Mouse (Mus musculus) embryonic stem cell, embryonic (primary cell): Measurements from ENCODE around the gene Cstb.

ENCODE experiments used
- CTCF ChIA-PET, 4 experiments: fragments of 300-600 bp in 2 of 4; fragments of 350-600 bp in 2 of 4; sonication (Branson Sonifier 250); formaldehyde crosslinking; loops; one replicate each; lab custom pipeline; 2022; ENCODE audit warnings: inconsistent platforms in 2 of 4; lab: Charles Lee
- POLR2A ChIA-PET, 4 experiments: fragments of 300-600 bp in 2 of 4; fragments of 350-600 bp in 2 of 4; sonication (Branson Sonifier 250); formaldehyde crosslinking; loops; one replicate each; lab custom pipeline; 2022; ENCODE audit warnings: antibody characterized with exemption in 4 of 4, inconsistent platforms in 1 of 4; lab: Charles Lee

The Cstb gene

GRCm38 (mm10) chr10:78438094-78438493 lies 12.6 kb downstream of the Cstb start:
- ChIA-PET CTCF (interaction anchor here (0.6 to 4.5 kb wide), 26 partner anchors 8 to 1622 kb away, joined by 3 to 32 read pairs (median 5); partner anchors contain the start of genes Cstb (in 2 of the 4), D10Jhu81e (in 1 of the 4), Pdxk (in 1 of the 4) and Rrp1 (in 1 of the 4)), POLR2A (interaction anchor here in 3 of 4 experiments (1.2 to 8.6 kb wide), 9 partner anchors 8 to 136 kb away, joined by 3 to 108 read pairs (median 5); partner anchors contain the start of genes Cstb (in 2 of the 3), Ilvbl (in 1 of the 3) and Pdxk (in 1 of the 3))

GRCm38 (mm10) chr10:78439550-78439949 lies 14.1 kb downstream of the Cstb start:
- CTCF ChIA-PET, result interaction anchor here (0.6 to 4.5 kb wide), 17 partner anchors 9 to 255 kb away, joined by 3 to 32 read pairs (median 6); partner anchors contain the start of genes Cstb (in 2 of the 4), Pdxk (in 2 of the 4), Pwp2 (in 1 of the 4) and Rrp1 (in 1 of the 4)

DNA sequence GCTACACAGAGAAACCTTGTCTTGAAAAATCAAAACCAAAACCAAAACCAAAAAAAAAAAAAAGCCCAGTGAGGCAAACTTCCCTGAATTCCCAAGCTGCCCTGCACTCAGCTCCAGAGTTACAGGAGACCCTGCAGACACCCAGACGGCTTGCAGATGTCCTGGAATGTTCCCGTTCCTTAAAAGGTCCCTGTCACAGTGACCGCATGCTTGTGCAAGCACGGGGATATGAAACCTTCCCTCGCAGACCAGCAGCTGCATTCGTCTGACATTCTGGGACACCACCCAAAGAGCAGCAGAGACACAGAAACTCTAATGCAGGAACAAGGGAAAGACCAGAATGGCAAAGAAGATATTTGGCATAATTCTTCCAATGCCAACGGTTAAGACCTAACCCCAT lies 14.5 kb downstream of the Cstb start:
- CTCF ChIA-PET, result interaction anchor here in 3 of 4 experiments (0.6 to 4.5 kb wide), 17 partner anchors 10 to 255 kb away, joined by 3 to 33 read pairs (median 8); partner anchors contain the start of genes Cstb (in 2 of the 3), Pdxk (in 2 of the 3), Pwp2 (in 2 of the 3) and Rrp1 (in 2 of the 3)
- POLR2A ChIA-PET, result interaction anchor here in 2 of 4 experiments (1.3 to 8.6 kb wide), 3 partner anchors 10 to 18 kb away, joined by 4 to 108 read pairs (median 6); partner anchors contain the start of gene Cstb (in 1 of the 2)

More at GRCm38 (mm10) chr10:78439550-78439949, 14.1 kb downstream of the Cstb start:
- POLR2A ChIA-PET, result interaction anchor here in 3 of 4 experiments (1.3 to 8.6 kb wide), 3 partner anchors 10 to 13 kb away, joined by 15 to 108 read pairs (median 18); partner anchors contain the start of gene Cstb (in 2 of the 3)

DNA sequence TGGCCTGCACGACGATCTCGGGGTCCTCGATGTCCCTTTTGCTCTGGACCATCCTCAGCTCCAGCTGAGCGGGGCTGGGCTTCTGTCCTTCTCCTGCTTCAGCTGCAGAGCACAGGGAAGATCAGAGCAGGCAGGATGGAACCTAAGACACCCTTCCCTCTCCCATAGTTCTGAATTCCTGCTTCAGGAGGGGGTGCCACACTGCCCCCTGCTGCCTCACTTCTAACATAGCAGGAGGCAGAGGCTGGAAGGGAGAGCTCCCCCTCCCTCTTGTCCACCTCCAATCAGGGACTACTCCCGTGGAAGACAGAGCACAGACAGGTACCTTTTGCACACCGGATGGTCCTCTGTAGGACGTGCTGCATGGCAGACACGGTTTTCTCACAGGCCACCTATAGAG lies 15.3 kb downstream of the Cstb start:
- ChIA-PET CTCF (interaction anchor here (0.5 to 4.5 kb wide), 53 partner anchors 8 to 469 kb away, joined by 3 to 33 read pairs (median 5); partner anchors contain the start of genes Cstb (in 2 of the 4), Rrp1 (in 2 of the 4), Trappc10 (in 2 of the 4) and Icosl (in 1 of the 4)), POLR2A (interaction anchor here in 3 of 4 experiments (0.6 to 8.6 kb wide), 26 partner anchors 9 to 372 kb away, joined by 3 to 108 read pairs (median 4); partner anchors contain the start of genes Cstb (in 3 of the 3), Pdxk (in 3 of the 3), Rrp1 (in 2 of the 3) and Icosl (in 1 of the 3))

DNA sequence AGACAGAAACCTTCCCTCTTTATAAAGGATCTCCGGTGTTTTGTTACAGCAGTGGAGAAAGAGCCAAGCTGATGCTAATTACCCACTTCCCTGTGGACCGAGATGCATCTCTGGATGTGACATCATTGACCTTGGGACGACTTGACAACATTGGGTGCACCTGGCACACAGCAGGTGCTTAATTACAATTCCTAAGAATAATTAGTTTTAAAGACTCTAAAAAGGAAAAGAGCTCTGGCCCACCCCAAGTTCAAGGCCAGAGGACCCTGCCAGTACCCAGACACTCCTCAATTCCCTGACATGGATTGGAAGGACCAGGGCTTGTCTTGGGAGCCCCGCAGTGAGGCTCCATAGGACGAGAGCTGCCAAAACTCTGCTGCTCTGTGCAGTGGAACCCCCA lies 16.1 kb downstream of the Cstb start:
- POLR2A ChIA-PET, result interaction anchor here (0.5 to 8.6 kb wide), 32 partner anchors 9 to 404 kb away, joined by 3 to 108 read pairs (median 4); partner anchors contain the start of genes Cstb (in 3 of the 4), Pdxk (in 3 of the 4), Rrp1 (in 2 of the 4) and Icosl (in 1 of the 4)

GRCm38 (mm10) chr10:78442292-78442691 lies 16.8 kb downstream of the Cstb start:
- POLR2A ChIA-PET, result interaction anchor here in 3 of 4 experiments (0.8 to 8.6 kb wide), 23 partner anchors 9 to 305 kb away, joined by 3 to 108 read pairs (median 4); partner anchors contain the start of genes Cstb (in 3 of the 3), Pdxk (in 3 of the 3) and Rrp1 (in 1 of the 3)
- CTCF ChIA-PET, result interaction anchor here in 3 of 4 experiments (0.7 to 4.5 kb wide), 15 partner anchors 8 to 131 kb away, joined by 3 to 32 read pairs (median 5); partner anchors contain the start of genes Pdxk (in 1 of the 3) and Rrp1 (in 1 of the 3)

More for the DNA sequence above, 16.1 kb downstream of the Cstb start:
- CTCF ChIA-PET, result interaction anchor here (0.6 to 4.5 kb wide), 41 partner anchors 8 to 333 kb away, joined by 3 to 33 read pairs (median 5); partner anchors contain the start of genes Cstb (in 2 of the 4), Rrp1 (in 2 of the 4) and Pdxk (in 1 of the 4)

- ChIA-PET CTCF (interaction anchor here in 2 of 4 experiments (0.9 to 1.0 kb wide), 2 partner anchors 8 to 42 kb away, joined by 3 read pairs; no protein-coding TSS in a partner anchor), POLR2A (interaction anchor here in 2 of 4 experiments (0.7 to 2.0 kb wide), 8 partner anchors 9 to 237 kb away, joined by 3 to 5 read pairs (median 3); partner anchors contain the start of genes Pdxk (in 1 of the 2) and Rrp1 (in 1 of the 2))
Measured at GRCm38 (mm10) chr10:78446195-78446594, 20.7 kb downstream of the Cstb start.

DNA sequence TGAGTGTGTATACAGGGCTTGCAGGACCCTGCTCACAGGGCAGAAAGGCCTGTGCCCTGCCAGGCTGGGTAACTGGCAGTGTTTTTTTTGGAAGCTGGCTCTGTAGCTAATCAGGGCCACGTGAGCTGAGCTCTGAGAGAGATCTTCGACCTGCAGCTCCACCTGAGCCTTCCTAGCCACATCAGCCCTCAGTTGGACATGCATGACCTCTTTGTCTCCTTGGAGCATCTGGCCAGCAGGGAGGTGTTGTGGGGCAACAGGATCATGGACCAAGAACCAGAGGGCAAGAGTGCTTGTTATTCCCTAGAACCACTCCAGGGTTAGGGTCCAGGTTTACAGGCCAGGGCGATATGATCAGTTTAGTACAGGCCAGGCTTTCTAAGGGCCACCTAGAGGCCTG lies 21.9 kb downstream of the Cstb start:
- CTCF ChIA-PET, result interaction anchor here in 2 of 4 experiments (1.0 to 1.9 kb wide), 2 partner anchors 9 to 40 kb away, joined by 3 to 4 read pairs; no protein-coding TSS in a partner anchor
- POLR2A ChIA-PET, result interaction anchor here in 2 of 4 experiments (1.0 to 2.0 kb wide), 6 partner anchors 11 to 24 kb away, joined by 3 to 9 read pairs (median 4); partner anchors contain the start of gene Pdxk (in 1 of the 2)

GRCm38 (mm10) chr10:78450761-78451160 lies 25.3 kb downstream of the Cstb start:
- ChIA-PET POLR2A (interaction anchor here in 3 of 4 experiments (1.2 to 1.4 kb wide), 4 partner anchors 9 to 85 kb away, joined by 3 to 4 read pairs (median 4); no protein-coding TSS in a partner anchor), CTCF (interaction anchor here in 3 of 4 experiments (0.7 to 1.0 kb wide), 5 partner anchors 9 to 14 kb away, joined by 3 to 6 read pairs (median 4); partner anchors contain the start of gene Pdxk (in 1 of the 3))

- ChIA-PET POLR2A (interaction anchor here in 3 of 4 experiments (1.2 to 1.4 kb wide), 4 partner anchors 9 to 12 kb away, joined by 3 to 7 read pairs (median 4); partner anchors contain the start of gene Pdxk (in 1 of the 3)), CTCF (interaction anchor here (0.6 to 2.2 kb wide), 8 partner anchors 9 to 1371 kb away, joined by 3 to 10 read pairs (median 3); no protein-coding TSS in a partner anchor)
Measured at GRCm38 (mm10) chr10:78452641-78453040, 27.2 kb downstream of the Cstb start.

DNA sequence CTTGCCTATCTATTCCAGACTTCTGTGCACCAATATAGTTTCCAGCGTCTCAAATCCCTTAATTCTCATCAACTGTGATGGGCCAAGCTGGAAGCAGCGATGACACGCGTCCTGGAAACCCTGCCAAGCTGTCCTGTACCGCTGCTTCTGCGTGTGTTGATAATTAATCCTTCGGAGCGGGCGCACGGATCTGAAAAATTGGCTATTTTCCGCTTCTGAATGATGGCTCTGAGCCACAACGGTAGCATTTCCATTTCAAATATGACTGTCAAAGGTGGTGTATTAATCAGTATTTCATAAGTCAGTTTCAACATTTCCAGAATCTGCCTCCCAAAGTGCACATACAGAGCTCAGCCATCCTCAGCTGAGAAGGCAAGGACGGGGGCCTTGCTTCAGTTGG lies 31.2 kb downstream of the Cstb start:
- ChIA-PET CTCF (interaction anchor here in 2 of 4 experiments (0.7 to 6.4 kb wide), 4 partner anchors 8 to 31 kb away, joined by 3 to 33 read pairs (median 10); no protein-coding TSS in a partner anchor), POLR2A (interaction anchor here in 2 of 4 experiments (0.7 to 1.6 kb wide), 4 partner anchors 11 to 204 kb away, joined by 3 to 5 read pairs (median 4); no protein-coding TSS in a partner anchor)

DNA sequence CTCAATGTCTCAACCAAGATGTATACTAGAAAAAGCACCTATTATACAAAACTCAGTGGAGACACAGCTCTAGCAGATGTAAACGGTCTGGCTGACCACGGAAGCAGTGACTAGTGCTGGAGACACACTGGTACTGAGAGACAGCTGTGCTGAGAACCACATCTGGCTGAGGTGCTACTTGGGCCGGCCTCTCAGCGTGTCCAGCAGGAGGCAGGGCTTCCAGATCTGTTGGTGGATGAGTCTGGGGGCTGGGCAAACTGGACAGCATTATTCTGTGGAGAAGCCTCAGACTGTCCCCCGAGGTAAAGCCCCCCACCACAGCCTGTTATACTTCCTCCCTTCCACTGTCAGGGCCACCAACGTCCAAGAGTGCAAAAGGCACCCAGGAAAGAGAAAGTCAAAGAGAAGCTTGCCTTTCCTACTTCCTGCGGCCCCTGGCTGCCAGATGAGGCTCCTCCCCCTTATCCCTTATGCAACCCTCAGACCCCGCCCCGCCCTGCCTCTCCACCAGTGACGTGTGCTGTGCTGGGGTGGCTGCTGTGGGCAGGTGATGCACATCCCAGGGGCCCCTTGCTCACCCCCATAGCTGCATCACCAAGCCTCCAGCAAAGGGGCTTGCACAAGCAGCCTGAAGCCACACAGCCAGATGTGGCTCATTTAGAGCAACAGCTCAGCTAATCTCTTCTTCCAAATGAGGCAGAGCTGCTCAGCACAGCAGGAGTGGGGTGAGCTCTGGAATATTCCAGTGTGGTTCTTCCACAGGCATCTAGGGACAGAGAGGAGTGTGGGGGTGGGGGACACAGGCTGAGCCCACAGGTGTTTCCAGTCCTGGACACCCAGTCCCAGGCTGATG lies 32.3 kb downstream of the Cstb start:
- CTCF ChIA-PET, result interaction anchor here in 2 of 4 experiments (0.7 to 6.4 kb wide), 5 partner anchors 13 to 51 kb away, joined by 3 to 33 read pairs (median 5); no protein-coding TSS in a partner anchor
- POLR2A ChIA-PET, result interaction anchor here in 3 of 4 experiments (0.6 to 2.3 kb wide), 14 partner anchors 9 to 1996 kb away, joined by 3 to 5 read pairs (median 4); partner anchors contain the start of gene Cstb (in 1 of the 3)

GRCm38 (mm10) chr10:78458348-78459111 lies 33.1 kb downstream of the Cstb start:
- ChIA-PET POLR2A (interaction anchor here in 3 of 4 experiments (0.6 to 2.3 kb wide), 10 partner anchors 10 to 1995 kb away, joined by 3 to 5 read pairs (median 4); partner anchors contain the start of gene Cstb (in 1 of the 3)), CTCF (interaction anchor here in 3 of 4 experiments (0.9 to 6.4 kb wide), 5 partner anchors 14 to 29 kb away, joined by 3 to 33 read pairs (median 5); no protein-coding TSS in a partner anchor)

GRCm38 (mm10) chr10:78460463-78460862 lies 35.0 kb downstream of the Cstb start:
- ChIA-PET POLR2A (interaction anchor here in 3 of 4 experiments (0.6 to 3.1 kb wide), 7 partner anchors 9 to 1081 kb away, joined by 3 to 14 read pairs (median 3); no protein-coding TSS in a partner anchor), CTCF (interaction anchor here in 2 of 4 experiments (0.6 to 6.4 kb wide), 5 partner anchors 10 to 28 kb away, joined by 3 to 33 read pairs (median 5); no protein-coding TSS in a partner anchor)

DNA sequence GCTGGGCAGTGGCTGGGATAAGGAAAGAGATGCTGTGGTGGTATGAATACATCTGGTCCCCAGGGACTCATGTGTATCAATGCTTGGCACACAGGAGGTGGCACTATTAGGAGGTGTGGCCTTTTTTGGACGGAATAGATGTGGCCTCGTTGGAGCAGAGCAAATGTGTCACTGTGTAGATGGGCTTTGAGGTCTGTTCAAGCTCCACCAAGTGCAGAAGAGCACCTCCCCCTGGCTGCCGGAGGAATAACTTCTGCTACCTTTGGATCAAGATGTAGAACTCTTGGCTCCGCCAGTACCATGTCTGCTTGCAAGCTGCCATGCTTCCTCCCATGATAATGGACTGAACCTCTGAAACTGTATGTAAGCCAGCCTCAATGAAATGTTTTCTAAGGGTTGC lies 36.3 kb downstream of the Cstb start:
- ChIA-PET POLR2A (interaction anchor here in 3 of 4 experiments (0.6 to 3.9 kb wide), 10 partner anchors 9 to 70 kb away, joined by 3 to 48 read pairs (median 4); partner anchors contain the start of gene Cstb (in 1 of the 3)), CTCF (interaction anchor here (0.6 to 6.4 kb wide), 21 partner anchors 8 to 70 kb away, joined by 3 to 33 read pairs (median 3); partner anchors contain the start of gene Rrp1 (in 2 of the 4))
